Mouse (Mus musculus) forebrain, postnatal 0 days (tissue): ENCODE measurements at regions not wholly inside any gene's neighbourhood (a gene's known extent, or its start where the extent isn't known, plus 50 kb on each side); places are given as distances from the start of the nearest gene placed in this dataset.
"Not testable (repeated sequence)": the region's sequence is repeated elsewhere in the genome, so short reads cannot be mapped to it uniquely, and the experiment has no call there.

ENCODE experiments used
- ATAC-seq: fragments of 200-750 bp; cut with Nextera tagmentation; 2 replicates; pipeline ENCODE4 v1.8.0; 2017; ENCODE audit warnings: mild to moderate bottlenecking, moderate library complexity
- DNase-seq: peaks from one replicate; pipeline ENCODE4 v3.0.0-alpha.2; 2015
- H3K27ac ChIP-seq: fragments of 300-500 bp; sonication (generic); 2 replicates; pipeline ENCODE4 v1.5.1; 2014; ENCODE audit warnings: low read depth, mild to moderate bottlenecking, antibody characterized with exemption, low read length, moderate library complexity, mixed read lengths
- H3K27me3 ChIP-seq: fragments of 300-500 bp; sonication (generic); 2 replicates; pipeline ENCODE4 v1.6.1; 2014; ENCODE audit warnings: mild to moderate bottlenecking, low read length, mixed read lengths; ENCODE audit not compliant: insufficient read depth
- H3K36me3 ChIP-seq: fragments of 300-500 bp; sonication (generic); 2 replicates; pipeline ENCODE4 v1.6.1; 2014; ENCODE audit warnings: mild to moderate bottlenecking, moderate library complexity; ENCODE audit not compliant: insufficient read depth
- H3K4me1 ChIP-seq: fragments of 300-500 bp; sonication (generic); 2 replicates; pipeline ENCODE4 v1.6.1; 2014; ENCODE audit warnings: antibody characterized with exemption; ENCODE audit not compliant: insufficient read depth
- H3K4me2 ChIP-seq: fragments of 300-500 bp; sonication (generic); 2 replicates; pipeline ENCODE4 v1.6.1; 2014; ENCODE audit warnings: low read depth, mild to moderate bottlenecking, moderate library complexity
- H3K4me3 ChIP-seq: fragments of 300-500 bp; sonication (generic); 2 replicates; pipeline ENCODE4 v1.5.1; 2014; ENCODE audit warnings: low read depth, low read length, mixed read lengths
- H3K9ac ChIP-seq: fragments of 300-500 bp; sonication (generic); 2 replicates; pipeline ENCODE4 v1.6.1; 2014; ENCODE audit warnings: mild to moderate bottlenecking
- H3K9me3 ChIP-seq: fragments of 300-500 bp; sonication (generic); 2 replicates; pipeline ENCODE4 v1.6.1; 2016; ENCODE audit warnings: low read length
- CTCF ChIP-seq: sonication (generic); IDR thresholded peaks from 2 replicates; pipeline ENCODE4 v1.5.1; 2016; ENCODE audit warnings: antibody characterized with exemption, control low read depth, low read depth
- WGBS: fragments of 180-500 bp; shearing (Covaris S2); extraction: QIAGEN DNeasy Blood & Tissue Kit; methylation state at CpG from one replicate; pipeline ENCODE4 v1.1.7; 2014; 5-methylcytosine and 5-hydroxymethylcytosine counted together

DNA sequence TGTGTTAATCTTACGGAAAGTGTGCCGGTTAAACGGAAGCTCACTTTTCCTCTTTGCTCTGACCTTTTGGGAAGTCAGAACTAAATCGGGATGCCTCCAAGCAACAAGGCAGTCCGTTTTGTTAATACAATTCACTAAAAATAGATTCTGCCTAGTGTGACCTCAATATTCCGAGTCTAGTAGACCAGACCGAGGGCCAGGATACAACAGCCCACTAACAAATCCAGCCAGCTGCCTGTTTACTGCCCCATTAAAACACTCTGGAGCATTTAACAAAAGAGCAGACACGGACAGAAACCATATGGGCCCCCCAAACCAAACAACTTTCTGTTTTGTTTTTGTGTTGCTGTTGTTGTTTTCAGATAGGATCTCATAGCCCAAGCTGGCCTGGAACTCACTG lies 127.1 kb upstream of the Nebl start:
- no peak for TF ChIP-seq CTCF
- no peak overlapping the region for H3K4me3 ChIP-seq
- 48% methylated on average over 8 of the region's 8 CpGs for whole genome bisulfite sequencing
- H3K27me3 ChIP-seq, result no peaks in the 10 kb centered on the region
- H3K27ac ChIP-seq, result no peak overlapping the region
- H3K9me3 ChIP-seq, result no peaks in the 10 kb centered on the region
- H3K9ac ChIP-seq, result no peak overlapping the region
- DNase-seq, result no peak
- H3K4me1 ChIP-seq, result 0 out of 2 replicates have a peak, but pooled peaks cover 10% of the 10 kb centered on the region
- no peak overlapping the region for H3K4me2 ChIP-seq
- no peak for ATAC-seq
- H3K36me3 ChIP-seq, result no peaks in the 10 kb centered on the region

DNA sequence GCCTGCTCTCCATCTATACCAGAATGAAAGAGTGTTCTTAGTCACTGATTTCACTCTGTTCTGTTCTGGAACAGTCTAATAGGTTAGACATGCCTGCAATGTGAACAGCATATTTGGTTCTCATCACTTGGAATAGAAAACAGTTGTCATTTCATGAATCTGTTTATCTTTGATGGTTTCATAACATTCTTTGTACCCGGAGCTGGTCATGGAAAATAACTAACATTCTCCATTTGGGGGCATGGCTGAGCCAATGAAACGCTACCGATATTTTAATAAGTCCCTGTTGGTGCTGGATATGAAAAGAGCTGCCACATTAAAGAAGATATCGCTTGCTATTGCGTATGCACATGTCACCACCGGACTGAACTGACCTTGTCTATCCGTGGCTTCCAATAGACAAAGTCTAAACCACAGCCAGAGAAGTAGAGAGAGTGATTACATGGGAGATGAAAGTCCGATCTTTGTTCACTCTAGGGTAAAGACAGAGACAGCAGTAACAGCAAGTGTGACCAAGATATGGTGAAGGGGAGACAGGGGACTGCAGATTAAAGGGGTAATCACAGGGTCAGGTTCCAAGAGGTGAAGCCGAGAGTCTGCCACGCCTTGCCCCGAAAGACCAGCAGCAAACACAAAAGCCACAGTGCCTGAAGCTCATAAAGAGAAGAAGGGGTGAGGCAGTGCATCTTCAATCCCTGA lies 124.5 kb upstream of the Nebl start:
- no peak overlapping the region for H3K4me3 ChIP-seq
- DNase-seq, result no peak
- H3K4me2 ChIP-seq, result no peak overlapping the region
- H3K36me3 ChIP-seq, result no peaks in the 10 kb centered on the region
- H3K27me3 ChIP-seq, result no peaks in the 10 kb centered on the region
- H3K4me1 ChIP-seq, result 0 out of 2 replicates have a peak, but pooled peaks cover 2% of the 10 kb centered on the region
- no peaks in the 10 kb centered on the region for H3K9me3 ChIP-seq
- H3K27ac ChIP-seq, result no peak overlapping the region
- no peak for ATAC-seq
- H3K9ac ChIP-seq, result no peak overlapping the region
- no peak for TF ChIP-seq CTCF
- WGBS, result 87% methylated on average over 11 of the region's 11 CpGs

DNA sequence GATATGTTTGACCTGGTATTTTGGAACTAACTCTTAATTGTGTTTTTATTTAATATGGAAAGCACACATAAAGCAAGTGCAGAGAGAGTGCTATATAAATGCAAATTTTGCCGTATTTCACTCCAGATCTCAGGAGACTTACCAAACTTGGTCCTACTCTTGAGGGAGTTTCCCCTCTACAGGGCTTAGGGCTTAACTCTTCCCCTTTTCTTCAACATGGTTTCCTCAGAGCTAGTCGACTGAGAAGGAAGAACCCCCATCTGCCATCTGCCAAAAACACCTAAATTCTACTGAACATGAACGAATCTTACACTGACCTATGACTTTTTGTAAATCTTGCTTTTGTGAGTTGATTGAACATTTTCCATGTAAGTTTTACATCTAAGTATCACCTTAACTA lies 122.8 kb upstream of the Nebl start:
- no peak for TF ChIP-seq CTCF
- DNase-seq (no peak), ATAC-seq (no peak)
- H3K9me3 ChIP-seq, result no peaks in the 10 kb centered on the region
- H3K4me1 ChIP-seq, result no peaks in the 10 kb centered on the region
- H3K4me3 ChIP-seq, result no peak overlapping the region
- H3K9ac ChIP-seq, result no peak overlapping the region
- H3K36me3 ChIP-seq, result no peaks in the 10 kb centered on the region
- no peaks in the 10 kb centered on the region for H3K27me3 ChIP-seq
- 24% methylated on average over 3 of the region's 3 CpGs for WGBS
- H3K27ac ChIP-seq, result no peak overlapping the region
- no peak overlapping the region for H3K4me2 ChIP-seq

DNA sequence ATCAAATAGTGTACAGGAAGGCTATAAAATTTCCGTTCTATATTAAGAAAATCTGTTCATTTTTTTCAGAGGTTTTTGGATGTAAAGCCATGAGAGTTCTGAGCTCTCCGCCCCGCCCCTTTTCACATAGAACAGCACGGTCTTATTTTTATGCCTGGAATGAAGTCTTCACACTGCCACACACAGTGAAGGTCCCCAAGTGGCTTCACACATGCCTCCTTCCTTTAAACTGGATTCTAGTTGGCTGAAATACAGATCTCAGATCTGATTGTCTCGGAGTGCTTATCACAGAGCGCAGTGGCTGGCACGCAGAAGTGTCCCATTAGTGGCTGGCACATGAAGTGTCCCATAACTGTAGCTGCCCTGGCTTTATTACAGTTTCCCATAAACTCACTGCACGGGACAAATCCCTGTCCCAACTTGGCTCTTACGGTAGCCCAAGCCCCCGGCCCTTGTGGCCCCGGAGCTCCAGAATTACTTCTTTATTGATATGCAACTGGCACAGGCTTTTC lies 122.3 kb upstream of the Nebl start:
- DNase-seq (peak; percentile 36), ATAC-seq (peak; percentile 85)
- H3K27ac ChIP-seq, result no peak overlapping the region
- H3K36me3 ChIP-seq, result no peaks in the 10 kb centered on the region
- no peak overlapping the region for H3K9ac ChIP-seq
- no peaks in the 10 kb centered on the region for H3K27me3 ChIP-seq
- no peaks in the 10 kb centered on the region for H3K9me3 ChIP-seq
- WGBS, result 18% methylated on average over 11 of the region's 11 CpGs
- H3K4me2 ChIP-seq, result no peak overlapping the region; the same call in 1 of the 2 replicates
- no peak overlapping the region for H3K4me3 ChIP-seq
- TF ChIP-seq CTCF, result no peak
- H3K4me1 ChIP-seq, result no peaks in the 10 kb centered on the region

DNA sequence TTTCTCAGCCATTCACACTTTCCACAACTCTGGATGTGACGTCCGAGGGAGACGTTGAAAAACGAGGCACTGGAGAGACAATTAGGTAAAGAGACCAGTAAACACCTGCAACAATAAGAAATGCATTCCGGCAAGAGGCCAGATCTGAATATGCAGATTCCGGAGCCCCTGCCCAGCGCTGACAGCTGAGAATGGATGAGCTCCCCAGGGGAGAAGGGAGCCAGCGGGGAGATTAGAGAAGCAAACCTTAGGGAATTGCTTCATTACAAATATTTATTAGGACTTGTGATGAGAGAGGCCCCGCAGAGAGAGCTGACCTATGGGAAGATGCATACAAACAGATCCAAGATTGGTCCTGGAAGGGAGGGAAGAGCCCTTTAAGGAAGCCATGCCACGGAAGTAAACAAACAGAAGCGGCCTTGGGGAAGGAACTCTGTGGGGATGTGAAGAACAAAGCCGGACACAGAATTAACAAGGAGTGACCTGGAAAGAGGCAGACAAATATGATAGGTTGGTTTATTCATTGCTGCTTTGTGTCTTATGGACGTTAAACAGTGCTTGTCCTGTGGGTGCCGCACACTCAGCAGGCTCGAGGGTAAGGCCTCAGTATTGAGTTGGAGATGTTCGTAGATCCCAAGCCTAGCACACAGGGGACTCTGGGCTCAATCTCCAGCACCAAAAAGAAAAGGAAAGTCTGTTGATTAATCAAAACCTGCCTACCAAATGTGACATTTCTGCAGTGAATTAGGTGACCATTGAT lies 121.7 kb upstream of the Nebl start:
- Histone ChIP-seq H3K4me2 (peak overlapping the region; percentile 25), H3K9me3 (no peaks in the 10 kb centered on the region), H3K4me3 (0 out of 2 replicates have a peak overlapping the region, but pooled peaks have one; percentile 1), H3K27me3 (no peaks in the 10 kb centered on the region), H3K36me3 (no peaks in the 10 kb centered on the region), H3K9ac (no peak overlapping the region), H3K4me1 (no peaks in the 10 kb centered on the region), H3K27ac (no peak overlapping the region)
- TF ChIP-seq CTCF, result no peak
- peak; percentile 42; the same call in 1 of the 2 replicates for ATAC-seq
- WGBS, result 8% methylated on average over 16 of the region's 16 CpGs
- no peak for DNase-seq

DNA sequence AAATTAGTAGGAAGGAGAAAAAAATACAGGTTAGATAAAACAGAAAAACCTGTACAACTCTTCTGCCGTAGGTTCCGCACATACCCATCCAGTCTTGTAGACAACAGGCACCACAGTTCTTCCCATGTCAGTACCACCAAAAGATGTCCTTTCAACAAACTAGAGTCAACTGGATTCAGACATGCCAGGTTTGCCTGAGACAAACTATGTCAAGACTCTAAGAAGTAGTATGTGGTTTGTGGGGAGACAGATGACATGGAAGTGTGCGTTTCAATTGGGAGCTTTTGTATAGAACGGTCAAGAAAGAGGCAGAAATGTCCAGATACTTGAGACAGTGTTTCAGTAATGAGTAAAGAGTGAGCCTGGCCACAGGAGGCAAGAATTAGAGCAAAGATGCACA lies 119.5 kb upstream of the Nebl start:
- Histone ChIP-seq H3K36me3 (no peaks in the 10 kb centered on the region), H3K4me3 (no peak overlapping the region), H3K27me3 (no peaks in the 10 kb centered on the region), H3K4me2 (no peak overlapping the region), H3K4me1 (no peaks in the 10 kb centered on the region), H3K27ac (no peak overlapping the region), H3K9me3 (no peaks in the 10 kb centered on the region), H3K9ac (no peak overlapping the region)
- 85% methylated on average over 4 of the region's 4 CpGs for WGBS
- DNase-seq (no peak), ATAC-seq (no peak)
- no peak for TF ChIP-seq CTCF

DNA sequence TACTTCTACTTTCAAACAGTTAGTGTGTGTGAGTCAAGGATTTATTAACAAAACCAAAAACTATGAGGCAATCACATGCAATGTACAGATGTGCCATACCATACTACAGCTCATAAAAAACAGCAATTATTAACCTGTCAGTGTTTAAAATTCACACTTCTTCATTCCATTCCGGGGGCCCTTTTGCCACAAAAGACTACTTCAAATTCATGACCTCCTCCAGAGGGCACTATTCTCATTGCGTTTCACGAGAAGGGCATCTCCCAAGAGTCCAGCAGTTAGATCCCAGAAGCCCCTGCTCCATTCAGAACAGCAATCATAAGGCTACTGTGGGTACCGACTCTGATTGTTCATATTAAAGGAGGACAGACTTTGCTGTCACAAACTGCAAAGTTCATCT lies 118.0 kb upstream of the Nebl start:
- Histone ChIP-seq H3K9me3 (no peaks in the 10 kb centered on the region), H3K27ac (no peak overlapping the region), H3K4me1 (no peaks in the 10 kb centered on the region), H3K4me3 (no peak overlapping the region), H3K36me3 (no peaks in the 10 kb centered on the region), H3K27me3 (no peaks in the 10 kb centered on the region), H3K4me2 (no peak overlapping the region), H3K9ac (no peak overlapping the region)
- ATAC-seq (no peak), DNase-seq (no peak)
- TF ChIP-seq CTCF, result peak; percentile 21; the same call in 1 of the 2 replicates
- WGBS, result 48% methylated on average over 4 of the region's 4 CpGs

DNA sequence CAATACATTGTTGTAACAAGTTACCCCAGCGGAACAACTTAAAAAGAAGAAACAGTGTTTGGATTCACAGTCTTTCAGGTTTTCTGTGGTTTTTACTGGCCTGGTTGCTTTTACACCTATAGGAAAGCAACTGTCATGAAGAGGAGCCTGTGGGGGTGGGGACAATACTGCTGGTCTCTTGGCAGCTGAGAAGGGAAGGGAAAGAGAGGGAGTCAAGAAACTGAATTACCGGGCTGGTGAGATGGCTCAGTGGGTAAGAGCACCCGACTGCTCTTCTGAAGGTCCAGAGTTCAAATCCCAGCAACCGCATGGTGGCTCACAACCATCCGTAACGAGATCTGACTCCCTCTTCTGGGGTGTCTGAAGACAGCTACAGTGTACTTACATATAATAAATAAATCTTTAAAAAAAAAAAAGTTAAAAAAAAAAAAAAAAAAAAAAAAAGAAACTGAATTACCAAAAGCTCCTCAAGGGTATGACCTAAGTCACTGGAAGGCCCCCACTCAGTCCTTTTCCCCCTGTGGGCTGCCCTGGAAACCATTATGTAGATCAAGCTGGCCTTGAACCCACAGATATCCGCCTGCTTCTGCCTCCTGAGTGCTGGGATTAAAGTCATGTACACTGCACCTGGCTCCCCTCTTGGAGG lies 114.3 kb upstream of the Nebl start:
- not testable (repeated sequence) for H3K36me3 ChIP-seq, DNase-seq, H3K4me3 ChIP-seq, H3K27me3 ChIP-seq, H3K9ac ChIP-seq, H3K4me2 ChIP-seq, H3K9me3 ChIP-seq, H3K27ac ChIP-seq, ATAC-seq, H3K4me1 ChIP-seq
- 77% methylated on average over 4 of the region's 7 CpGs for WGBS
